Mouse (Mus musculus): Measurements from ENCODE around the gene Slc12a7. TPM values are rescaled to one million over a fixed set of nuclear protein-coding genes. Genes with fewer than 3 reads are reported as not detected.

Slc12a7 gene
- total RNA-seq, 1 experiment from 2014 or later, result 46.2 TPM

DNA sequence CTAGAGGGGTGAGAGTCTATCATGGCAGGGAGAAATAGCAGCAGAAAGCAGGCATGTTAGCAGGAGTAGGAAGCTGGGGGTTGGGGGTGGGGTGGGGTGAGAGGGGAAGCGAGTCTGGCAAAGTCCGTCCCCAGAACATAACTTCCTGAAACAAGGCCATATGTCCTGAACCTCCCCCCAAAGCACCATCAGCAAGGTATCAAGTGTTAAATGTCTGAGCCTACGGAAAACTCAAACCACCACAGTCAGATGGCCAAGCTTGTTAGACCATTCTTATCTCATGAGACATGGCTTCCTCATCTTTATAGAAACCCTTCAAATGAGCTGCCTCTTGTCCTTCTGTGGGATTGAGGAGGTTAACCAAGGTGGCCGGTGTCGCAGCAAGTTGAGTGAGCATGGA is 60.3 kb downstream of the Slc12a7 start:
- ATAC-seq (ENCODE audit: extremely low read depth, insufficient number of reproducible peaks, low FRiP score, poor library complexity, severe bottlenecking), result no peak

DNA sequence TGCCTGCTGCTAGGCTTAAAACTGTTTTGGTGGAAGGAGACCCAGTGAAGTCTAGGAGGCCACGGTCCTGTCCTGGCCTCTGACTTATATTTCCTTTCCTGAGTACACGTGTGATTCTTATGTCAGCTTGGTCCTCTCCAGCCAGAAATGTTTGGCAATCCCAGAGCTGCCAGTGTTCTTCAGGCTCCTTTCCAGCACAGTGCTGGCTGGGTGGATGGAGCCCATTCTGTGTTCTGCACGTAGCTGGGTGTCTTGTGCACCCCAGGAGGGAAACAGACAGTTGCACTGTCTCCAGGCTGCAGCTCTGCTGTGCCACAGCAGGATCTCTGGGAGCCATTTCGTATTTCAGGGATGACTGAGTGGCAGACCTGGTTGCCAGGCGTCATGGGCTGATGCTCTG is 66.2 kb downstream of the Slc12a7 start:
- ATAC-seq (ENCODE audit: extremely low read depth, insufficient number of reproducible peaks, low FRiP score, poor library complexity, severe bottlenecking), result no peak

DNA sequence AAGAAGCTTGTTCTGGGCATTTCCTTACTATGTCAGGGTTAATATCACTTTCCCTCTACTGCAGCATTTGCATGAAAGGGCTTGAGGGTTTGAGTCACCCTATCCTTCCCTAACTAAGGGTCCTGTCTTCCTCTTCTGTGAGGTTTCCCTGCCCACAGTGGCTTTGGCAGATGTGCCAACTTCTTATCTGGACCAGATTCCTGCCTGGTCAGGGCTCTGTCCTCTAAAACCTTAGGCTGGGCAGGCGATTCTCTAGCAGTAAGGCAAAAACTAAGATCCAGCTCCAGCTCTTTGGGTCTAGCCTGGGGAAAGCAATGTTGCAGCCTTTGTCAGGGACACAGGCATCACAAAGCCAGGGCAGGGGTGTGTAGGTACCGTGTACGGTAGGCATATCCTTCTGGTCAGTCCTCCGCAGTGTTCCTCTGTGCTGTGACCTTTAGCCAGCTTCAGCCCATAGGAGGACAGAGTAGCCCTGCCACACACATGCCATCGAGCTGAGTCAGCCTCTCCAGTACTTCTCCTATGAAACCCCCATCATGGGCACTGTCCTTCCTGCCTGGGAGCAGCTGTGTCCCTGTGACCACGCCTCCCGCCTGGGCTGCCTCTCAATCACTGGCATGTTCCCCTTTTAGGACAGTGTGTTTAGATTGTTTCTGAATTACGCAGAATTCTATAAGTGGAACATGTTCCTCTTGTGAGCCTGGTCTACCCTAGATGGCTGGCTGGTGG is 70.7 kb downstream of the Slc12a7 start:
- peak; percentile 24; the same call in 1 of the 2 replicates for ATAC-seq (ENCODE audit: extremely low read depth, insufficient number of reproducible peaks, low FRiP score, poor library complexity, severe bottlenecking)

DNA sequence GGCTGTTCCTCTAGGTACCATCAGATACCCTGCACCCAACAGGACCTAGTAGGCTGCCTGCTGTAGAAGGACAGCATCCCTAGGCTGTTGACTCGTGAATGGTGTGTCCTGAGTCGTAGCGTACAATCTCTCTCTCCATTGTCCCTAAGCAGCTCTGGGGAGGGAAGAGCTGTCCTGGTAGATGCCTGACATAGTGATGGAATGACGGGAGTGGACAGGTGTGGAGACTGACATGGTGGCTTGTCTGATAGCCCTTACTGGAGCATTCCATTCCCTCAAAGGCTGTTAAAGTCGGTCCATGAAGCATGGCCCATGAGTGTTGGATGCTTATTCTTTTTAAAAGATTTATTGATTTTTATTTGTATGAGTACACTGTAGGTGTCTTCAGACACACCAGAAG is 72.0 kb downstream of the Slc12a7 start:
- ATAC-seq (ENCODE audit: extremely low read depth, insufficient number of reproducible peaks, low FRiP score, poor library complexity, severe bottlenecking), result no peak

DNA sequence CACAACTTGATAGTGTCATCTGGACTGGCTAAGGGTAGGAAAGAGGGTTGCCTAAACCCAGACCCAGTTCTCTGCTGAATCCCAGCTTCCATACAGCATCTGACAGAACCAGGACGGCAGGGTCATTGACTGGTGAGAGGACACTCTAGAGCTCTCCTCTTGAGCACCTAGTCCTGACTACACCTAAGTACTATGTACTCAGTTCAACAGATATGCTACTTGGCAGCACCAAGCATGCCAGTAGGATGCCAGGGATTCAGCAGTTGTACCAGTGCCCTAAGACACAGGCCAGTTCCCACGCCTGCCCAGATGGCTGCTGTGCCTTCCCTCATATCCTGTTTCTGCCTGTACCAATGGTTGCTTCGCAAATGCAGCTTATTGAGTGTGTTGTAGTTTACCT is 80.0 kb downstream of the Slc12a7 start:
- no peak for ATAC-seq (ENCODE audit: extremely low read depth, insufficient number of reproducible peaks, low FRiP score, poor library complexity, severe bottlenecking)

DNA sequence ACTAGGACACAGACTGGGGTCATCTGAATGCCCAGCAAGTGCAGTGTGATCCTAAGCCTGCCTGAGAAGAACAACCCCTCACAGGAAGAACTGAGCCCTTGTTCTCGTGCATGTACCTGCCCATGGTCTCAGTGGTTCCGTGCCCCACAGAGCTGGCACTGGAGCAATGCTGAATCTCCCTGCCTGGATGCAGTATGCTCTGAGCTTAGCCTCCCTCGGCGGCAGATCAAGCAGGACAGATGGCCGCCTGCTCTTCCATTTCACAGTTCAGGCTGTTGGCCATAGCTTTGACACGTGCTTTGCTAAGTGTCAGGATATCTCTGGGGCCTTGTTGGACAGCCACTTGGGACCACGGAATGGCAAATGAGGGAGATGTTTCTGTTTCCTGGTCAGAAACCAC is 81.3 kb downstream of the Slc12a7 start:
- ATAC-seq (ENCODE audit: extremely low read depth, insufficient number of reproducible peaks, low FRiP score, poor library complexity, severe bottlenecking), result no peak

DNA sequence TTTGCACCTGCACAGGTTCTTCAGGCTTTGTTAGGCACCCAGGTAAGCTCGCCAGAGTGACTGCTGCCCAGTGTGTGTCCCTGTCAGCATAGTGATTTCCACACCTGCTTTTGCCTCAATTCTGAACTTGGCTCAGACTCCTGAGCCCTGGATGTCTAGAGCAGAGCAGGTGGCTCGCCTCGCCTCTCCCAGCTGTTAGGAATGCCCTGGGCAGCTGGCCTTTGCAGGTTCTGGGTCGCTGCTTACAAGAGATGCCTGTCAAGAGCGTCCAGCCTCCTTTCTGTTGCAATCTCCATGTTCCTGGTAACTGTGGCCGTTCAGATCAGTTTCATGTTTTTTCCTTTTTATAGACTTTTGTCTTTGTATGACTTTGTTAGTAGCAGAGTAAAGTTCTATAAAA is 83.4 kb downstream of the Slc12a7 start:
- no peak for ATAC-seq (ENCODE audit: extremely low read depth, insufficient number of reproducible peaks, low FRiP score, poor library complexity, severe bottlenecking)

DNA sequence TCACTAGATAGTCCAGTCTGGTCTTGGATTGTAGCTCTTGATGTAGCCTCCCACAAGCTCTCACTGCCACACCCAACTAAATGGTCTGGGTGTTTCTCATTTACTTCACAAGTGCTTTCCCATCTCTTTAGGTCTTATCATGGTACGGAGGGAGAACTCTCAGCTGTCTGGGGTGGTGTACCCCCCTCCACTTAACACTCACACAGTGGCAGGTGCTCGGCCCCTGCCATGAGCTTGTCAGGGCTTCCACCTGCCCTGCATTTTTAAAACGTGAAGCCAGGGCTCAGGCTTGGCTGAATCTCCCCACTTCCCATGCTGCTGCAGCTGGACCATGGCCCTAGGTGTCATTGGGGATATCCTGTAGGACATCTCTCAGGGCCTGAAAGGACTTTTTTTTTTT is 86.0 kb downstream of the Slc12a7 start:
- ATAC-seq (ENCODE audit: extremely low read depth, insufficient number of reproducible peaks, low FRiP score, poor library complexity, severe bottlenecking), result no peak

DNA sequence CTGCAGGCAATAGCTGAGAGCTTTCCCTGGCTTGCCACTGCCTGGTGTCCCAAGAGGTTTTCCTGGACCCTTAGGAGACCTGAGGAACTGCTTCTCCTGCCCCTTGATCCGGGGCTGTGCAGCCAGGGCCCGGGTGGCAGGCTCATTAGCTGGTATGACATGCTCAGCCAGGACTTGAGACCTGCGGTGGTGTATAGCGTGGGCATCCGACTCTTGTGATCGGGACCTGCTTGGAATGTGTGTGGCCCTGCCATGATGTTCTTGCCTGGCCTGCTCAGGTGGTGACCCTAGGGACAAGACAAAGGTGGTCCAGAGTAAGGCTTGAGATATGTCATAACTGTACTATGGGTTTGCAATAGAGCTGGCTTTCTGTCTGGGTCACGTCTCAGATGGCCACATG is 88.4 kb downstream of the Slc12a7 start:
- no peak for ATAC-seq (ENCODE audit: extremely low read depth, insufficient number of reproducible peaks, low FRiP score, poor library complexity, severe bottlenecking)

DNA sequence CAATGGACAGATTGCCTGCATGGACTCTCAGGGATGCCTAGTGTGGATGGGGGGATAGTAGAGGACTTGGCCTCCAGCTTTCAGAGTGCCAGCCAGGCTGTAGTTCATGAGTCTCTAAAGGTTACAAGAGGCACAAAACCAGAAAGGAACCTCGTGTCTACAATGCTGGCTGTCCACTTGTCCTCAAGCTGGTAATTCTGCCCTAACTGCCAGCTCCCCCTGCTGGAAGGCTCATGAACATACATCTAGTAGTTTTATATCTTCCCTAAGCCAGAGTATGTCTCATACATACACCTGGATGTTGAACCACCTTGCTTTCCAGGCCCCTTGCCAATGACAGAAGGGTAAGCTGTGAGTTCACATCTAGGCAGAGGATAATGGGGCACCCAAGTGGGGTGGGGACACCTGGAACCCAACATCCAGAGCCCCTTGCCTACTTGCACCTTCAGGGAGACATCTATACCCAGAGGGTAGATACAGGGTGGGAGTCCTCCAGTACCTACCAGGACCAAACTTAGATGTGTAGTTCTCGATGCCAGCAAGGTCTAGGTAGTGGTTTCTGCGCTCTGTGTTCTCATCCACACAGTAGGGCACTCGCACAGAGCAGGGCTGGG is 89.4 kb downstream of the Slc12a7 start:
- peak; percentile 58; the same call in 1 of the 2 replicates for ATAC-seq (ENCODE audit: extremely low read depth, insufficient number of reproducible peaks, low FRiP score, poor library complexity, severe bottlenecking)

DNA sequence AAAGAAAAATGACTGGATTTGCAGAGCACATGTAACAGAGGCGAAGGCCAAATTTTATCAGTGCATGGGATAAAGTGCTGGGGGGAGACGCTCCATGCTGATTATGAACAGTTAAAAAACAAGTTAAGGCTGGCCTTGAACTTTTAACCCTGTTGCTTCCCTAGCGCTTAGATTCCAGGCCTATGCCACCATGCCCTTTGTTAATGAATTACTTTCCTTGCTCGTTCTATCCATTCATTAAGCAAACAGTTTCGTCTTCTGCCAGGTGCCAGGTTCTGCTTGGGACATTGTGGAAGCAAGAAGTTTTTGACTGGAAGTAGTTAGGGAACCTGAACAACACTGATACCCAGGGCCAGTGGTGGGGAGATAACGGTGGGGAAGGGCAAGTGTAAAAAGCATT is 90.8 kb downstream of the Slc12a7 start:
- no peak for ATAC-seq (ENCODE audit: extremely low read depth, insufficient number of reproducible peaks, low FRiP score, poor library complexity, severe bottlenecking)

DNA sequence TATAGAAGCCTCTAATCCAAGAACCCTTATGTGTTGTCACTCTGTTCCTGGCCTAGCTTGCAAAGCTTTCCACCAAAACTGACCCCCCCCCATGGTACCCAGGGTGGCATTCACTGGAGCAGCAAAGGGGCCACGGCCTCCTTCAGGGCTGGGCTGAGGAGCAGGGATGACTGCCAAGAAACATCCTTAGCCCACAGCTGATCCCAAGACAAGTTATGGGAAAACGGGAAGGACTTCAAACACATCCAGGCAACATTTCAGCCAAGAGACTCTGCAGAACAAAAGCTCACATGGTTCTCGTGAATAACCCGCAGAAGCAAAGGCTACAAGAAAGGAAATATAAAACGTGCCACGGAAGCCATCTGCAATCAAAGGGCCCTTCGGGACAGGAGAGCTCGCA is 94.3 kb downstream of the Slc12a7 start:
- no peak for ATAC-seq (ENCODE audit: extremely low read depth, insufficient number of reproducible peaks, low FRiP score, poor library complexity, severe bottlenecking)

DNA sequence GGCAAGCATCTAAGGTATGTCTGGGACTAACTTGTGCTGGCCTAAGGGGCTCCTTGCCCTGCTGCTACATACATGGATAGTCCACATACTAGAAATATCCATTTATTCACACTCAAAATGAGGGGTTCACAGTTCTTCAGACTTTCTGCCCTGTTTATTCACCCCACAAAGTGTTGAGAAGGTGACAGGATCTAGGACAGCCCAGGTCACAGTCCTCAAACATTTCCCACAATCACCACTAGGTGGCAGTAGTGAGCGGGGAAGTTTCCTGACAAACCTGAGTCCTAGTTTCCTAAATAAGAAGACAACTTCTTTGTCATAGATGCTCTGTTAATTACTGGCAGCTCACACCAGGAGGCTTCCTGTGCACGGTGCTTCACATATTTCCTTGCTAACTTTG is 98.6 kb downstream of the Slc12a7 start:
- no peak for ATAC-seq (ENCODE audit: extremely low read depth, insufficient number of reproducible peaks, low FRiP score, poor library complexity, severe bottlenecking)

DNA sequence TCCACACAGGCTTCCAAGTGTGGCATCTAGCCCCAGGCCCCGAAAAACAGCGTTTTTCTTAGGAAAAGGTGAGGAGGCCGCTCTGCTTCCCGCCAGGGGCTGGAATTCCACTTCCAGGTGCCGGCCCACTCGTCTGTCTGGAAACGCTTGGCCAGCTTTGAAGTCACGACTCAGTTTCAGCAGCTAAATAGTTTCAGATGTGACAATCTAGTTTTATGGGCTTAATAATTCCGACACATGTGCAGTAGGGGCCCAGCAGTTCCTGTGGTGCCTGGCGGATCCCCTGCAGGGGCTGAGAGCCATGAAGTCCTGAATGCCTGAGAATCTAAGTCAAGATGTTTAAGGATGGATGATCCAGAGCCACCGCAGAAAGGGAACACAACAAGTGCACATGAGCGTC is 100.9 kb downstream of the Slc12a7 start:
- no peak for ATAC-seq (ENCODE audit: extremely low read depth, insufficient number of reproducible peaks, low FRiP score, poor library complexity, severe bottlenecking)

DNA sequence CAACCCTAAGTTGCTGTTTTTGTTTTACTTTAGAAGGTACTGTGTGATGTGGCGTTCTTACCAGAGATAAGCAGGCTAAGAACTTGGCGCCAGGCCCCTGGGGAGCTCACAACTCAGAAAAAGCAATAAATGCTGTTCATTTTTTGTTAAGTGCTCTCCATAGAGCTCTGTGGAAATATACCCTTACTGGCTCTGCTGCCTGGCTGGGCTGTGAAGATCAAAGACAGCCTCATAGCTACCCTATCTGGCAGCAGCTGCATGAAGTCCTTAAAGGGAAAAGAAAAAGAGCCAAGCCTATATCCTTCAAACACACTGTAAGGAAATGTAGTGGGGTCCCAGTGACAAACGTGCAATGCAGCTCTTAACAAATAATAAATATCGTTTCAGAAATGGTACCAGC is 102.9 kb downstream of the Slc12a7 start:
- ATAC-seq (ENCODE audit: extremely low read depth, insufficient number of reproducible peaks, low FRiP score, poor library complexity, severe bottlenecking), result no peak

DNA sequence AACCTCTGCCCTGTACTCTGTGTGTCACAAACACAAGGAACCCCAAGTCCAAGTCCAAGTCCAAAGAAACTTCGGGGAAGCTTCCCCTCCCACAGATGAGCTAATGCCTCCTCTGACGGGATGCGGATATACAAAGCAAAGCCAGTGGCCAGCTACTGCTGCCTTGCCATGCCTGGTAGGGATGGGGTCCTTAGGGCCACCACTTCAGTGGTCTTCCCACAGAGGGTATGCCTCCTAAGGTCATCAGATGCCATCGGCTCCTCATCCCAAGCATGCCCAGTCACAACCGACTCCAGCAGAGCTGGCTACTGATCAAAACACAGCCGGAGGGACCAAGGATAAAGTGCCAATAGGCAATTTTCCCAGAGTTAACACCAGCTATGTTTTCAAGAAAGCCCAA is 103.6 kb downstream of the Slc12a7 start:
- ATAC-seq (ENCODE audit: extremely low read depth, insufficient number of reproducible peaks, low FRiP score, poor library complexity, severe bottlenecking), result no peak

DNA sequence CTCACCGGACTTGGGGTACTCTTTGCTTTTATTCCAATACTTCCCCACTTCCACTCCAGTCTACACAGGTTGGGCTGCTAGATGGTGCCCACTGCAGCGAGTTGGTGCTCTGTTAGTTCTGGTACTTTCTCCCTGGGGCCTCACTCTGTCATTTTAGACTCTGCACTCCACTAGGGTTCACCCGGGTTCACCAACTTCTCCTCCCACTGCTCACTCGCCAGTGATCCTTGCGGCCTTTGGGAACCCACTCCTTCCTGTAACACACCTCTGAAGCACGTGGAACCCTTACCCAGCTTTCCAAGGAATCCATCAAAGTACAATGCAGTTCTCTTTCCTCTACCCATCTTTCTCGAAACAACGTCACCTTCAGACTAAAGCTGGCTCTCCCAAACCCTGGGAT is 104.8 kb downstream of the Slc12a7 start:
- ATAC-seq (ENCODE audit: extremely low read depth, insufficient number of reproducible peaks, low FRiP score, poor library complexity, severe bottlenecking), result no peak

DNA sequence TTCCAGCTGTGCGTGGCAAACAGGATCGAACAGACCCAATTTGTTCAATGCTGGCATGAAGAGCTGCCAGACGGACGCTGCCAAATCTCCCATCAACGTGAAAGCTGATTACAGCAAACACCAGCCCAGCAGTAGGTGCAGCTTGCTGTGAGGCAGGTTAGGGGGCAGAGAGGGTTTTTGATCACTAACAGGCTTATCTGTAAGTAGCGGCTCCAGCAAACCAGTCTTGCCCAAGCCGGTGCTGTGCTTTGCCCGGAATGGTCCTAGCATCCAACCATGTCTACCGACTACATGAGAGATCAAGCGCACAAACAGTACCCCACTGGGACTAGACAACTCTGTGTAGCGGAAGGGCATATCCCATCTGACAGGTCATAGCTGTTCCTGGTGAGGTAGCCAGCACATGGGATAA is 106.2 kb downstream of the Slc12a7 start:
- no peak for ATAC-seq (ENCODE audit: extremely low read depth, insufficient number of reproducible peaks, low FRiP score, poor library complexity, severe bottlenecking)

DNA sequence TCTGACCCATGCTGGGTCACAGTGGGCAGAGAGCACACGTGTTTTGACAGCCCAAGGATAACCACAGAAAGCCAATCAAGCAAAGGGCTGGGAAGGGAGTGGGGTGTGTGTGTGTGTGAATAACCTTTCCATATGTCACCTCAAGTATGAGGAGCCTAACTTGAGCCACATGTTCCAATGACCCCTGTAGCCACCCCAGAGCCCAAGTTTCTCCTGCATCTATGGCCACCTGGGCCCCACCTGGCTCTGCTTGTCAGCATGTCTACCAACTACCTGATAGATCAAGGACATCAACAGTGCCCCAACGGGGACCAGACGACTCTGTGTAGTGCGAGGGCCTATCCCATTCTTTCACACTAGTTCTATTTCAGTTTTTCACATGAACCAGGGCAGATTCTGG is 106.8 kb downstream of the Slc12a7 start:
- no peak for ATAC-seq (ENCODE audit: extremely low read depth, insufficient number of reproducible peaks, low FRiP score, poor library complexity, severe bottlenecking)

DNA sequence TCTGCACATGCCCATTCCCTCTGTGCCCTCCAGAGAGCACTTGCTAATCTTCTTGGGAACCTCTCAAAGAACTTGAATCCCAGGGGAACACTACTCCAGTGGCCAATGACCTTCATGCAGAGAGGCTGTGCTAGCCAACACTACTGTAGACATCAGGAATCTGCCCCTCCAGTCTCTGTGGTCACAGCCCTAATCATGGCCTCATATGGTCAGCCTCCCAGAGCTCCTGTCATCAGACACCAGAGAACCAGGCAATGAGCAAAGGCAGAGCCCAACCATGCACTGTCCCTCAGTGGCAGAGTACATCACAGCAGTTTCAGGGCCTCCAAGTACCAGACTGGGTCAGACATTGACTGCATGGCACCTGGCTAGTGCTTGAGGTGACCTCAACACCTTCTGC is 109.8 kb downstream of the Slc12a7 start:
- ATAC-seq (ENCODE audit: extremely low read depth, insufficient number of reproducible peaks, low FRiP score, poor library complexity, severe bottlenecking), result no peak

Measured in neutrophil, adult 5-6 weeks (primary cell).